Mouse (Mus musculus): ENCODE results near the gene Aanat.
A peak's percentile ranks its signal among the peaks of the same experiment; 100 is the strongest.

Aanat gene

GRCm38 (mm10) chr11:116586310-116586709, at the start of gene Aanat:
TSS of gene Aanat (plus strand) at chr11:116586432.
- no peak for DNase-seq

GRCm38 (mm10) chr11:116536685-116537084, 49.5 kb upstream of the Aanat start:
- no peak for DNase-seq

DNA sequence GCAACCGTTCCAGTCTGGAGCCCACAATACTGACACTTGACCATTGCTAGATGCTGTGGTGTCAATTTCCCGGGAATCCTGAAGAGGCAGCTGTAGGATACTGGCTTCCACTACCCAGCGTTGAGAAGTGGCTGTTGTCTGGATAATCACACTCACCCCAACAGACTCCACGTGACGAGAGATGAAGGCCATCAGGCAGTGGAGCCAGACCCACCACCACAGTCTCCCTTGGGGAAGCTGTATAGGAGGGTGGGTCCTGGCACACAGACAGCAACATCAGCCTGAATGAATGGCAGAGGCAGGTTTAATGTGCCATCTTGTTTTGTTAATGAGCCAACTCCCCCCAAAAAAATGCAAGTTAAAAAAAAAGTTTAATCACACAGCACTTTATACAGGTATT, 48.8 kb upstream of the Aanat start:
- DNase-seq, result no peak

- DNase-seq, result no peak
These were observed 48.0 kb upstream of the Aanat start for GRCm38 (mm10) chr11:116538142-116538735.

GRCm38 (mm10) chr11:116541183-116541582, 45.0 kb upstream of the Aanat start:
- no peak for DNase-seq

- peak; percentile 37 to 61 for DNase-seq
These were observed 43.1 kb upstream of the Aanat start for GRCm38 (mm10) chr11:116543110-116543509.

- DNase-seq, result no peak
These were observed 38.8 kb upstream of the Aanat start for GRCm38 (mm10) chr11:116547296-116548060.

- DNase-seq, result no peak
These were observed 37.5 kb upstream of the Aanat start for GRCm38 (mm10) chr11:116548780-116549179.

DNA sequence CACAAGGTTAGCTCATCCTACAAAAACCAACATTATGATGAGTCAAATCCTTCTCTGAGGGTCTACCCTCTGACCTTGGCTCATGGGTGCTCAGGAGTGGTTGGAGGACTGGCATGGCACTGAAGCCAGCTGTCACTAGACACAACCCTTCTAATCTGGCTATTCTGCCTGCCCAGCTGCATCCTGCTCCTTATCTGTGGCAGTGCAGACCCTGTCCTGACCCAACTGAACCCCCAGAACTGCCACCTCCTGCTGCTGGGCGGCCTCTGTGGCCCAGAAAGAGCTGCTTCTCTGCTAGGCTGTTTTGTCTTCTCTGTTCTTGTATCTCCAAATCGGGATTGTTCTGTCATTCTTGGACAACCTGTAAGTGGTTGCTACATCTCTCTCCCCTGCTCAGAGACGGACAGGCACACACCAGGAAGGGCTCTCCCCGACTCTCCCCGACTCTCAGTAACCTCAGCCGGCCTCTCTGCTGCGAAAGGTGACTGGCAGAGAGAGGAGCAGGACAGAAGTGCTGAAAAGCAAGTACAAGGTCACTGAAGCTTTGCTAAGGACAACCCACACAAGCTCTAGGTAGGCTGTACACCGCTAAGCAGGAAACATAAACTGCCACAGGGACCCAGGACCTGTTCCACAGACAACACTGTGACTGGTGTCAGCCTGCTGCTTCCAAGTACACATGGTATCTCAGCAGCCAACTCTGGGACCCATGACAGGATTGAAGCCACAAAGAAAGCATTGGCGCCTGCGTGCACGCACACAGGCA, 36.8 kb upstream of the Aanat start:
- DNase-seq, result no peak

GRCm38 (mm10) chr11:116550748-116551147, 35.5 kb upstream of the Aanat start:
- DNase-seq, result no peak

- no peak for DNase-seq
These were observed 34.0 kb upstream of the Aanat start for GRCm38 (mm10) chr11:116552194-116552593.

DNA sequence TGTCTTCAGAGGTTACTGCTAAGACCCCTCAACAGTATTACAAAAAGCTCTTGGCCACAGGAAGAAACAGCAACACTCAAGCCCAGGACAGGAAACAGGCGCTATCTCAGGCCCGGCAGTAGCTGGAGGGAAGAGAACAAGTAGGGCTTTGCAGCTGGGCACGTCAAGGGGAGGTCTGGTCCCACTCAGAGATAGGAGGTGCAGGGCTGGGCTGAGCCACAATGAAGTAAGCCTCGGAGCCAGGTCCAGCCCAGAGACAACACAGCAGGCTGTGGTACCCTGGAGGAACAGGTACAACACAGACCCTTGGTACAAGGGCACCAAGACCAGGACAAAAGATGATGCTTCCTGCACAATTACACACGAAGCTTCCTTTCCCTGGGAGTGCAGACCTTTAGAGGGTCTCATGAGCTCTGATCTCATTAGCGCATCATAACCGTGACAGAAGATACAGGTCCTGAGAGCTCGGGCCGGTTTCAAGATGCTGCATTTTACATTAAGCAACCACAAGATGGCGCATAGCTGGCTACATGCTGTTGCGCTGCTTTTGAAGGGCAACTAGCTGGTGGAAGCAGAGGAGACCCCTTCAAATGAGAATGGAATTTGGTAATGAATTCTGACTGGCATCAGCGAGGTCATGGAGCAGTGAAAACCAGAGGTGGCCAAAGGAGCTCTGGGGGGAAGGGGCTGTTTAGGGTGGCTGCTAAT, 31.9 kb upstream of the Aanat start:
- peak in 1 of 2 experiments; percentile 42 for DNase-seq

DNA sequence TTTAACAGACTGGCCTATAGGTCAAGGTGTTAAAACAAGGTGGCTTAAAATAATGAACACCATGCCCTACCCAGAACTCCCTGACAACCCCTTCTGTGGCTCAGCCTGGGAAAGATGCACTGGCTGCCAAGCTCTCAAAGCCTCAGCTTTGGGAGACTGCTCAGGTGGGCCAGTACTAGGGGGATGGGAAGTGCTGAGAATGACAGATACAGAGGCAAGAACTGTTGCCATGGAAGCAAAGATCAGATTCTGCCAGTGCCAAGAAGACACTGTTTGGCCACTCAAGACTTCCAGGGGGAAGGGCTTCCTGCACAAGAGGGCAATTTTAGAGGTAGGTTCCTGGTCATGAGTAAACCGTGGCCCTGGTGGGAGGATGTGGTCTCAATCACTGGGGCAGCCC, 30.7 kb upstream of the Aanat start:
- no peak for DNase-seq

GRCm38 (mm10) chr11:116556308-116556707, 29.9 kb upstream of the Aanat start:
- DNase-seq, result no peak

DNA sequence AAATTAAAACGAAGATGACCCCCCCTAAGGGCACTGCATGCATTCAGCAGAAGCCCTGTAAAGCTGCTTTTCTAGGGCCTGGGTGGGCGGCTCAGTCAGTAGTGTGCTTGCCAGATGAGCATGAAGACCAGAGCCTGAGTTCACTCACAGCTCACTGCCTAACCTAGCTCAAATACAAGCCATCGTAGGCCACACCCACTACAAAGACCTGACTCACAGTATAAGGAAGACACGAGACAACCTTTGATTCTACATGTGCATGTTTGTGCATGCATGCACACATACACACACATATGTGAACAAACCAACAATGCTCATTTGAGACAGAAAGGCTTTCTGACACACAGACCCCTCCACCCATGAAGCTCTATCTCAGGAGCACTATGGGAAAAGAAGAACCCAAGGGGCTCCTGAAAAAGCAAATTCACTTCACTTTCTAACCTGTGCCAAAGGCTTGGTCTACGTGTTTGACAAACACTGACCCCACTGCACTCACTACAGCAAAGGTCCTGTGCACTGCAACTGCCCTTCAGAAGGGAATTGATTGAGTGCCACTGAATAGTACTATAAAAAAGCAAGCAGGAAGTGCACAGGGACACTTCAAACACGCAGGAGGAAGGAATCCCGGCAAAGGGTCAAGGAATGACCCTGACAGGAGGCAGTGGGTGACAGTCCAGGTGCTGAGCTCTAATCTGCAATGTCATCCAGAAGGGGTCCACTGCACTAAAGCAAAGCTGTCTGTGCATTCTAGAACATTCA, 20.8 kb upstream of the Aanat start:
- DNase-seq, result no peak

DNA sequence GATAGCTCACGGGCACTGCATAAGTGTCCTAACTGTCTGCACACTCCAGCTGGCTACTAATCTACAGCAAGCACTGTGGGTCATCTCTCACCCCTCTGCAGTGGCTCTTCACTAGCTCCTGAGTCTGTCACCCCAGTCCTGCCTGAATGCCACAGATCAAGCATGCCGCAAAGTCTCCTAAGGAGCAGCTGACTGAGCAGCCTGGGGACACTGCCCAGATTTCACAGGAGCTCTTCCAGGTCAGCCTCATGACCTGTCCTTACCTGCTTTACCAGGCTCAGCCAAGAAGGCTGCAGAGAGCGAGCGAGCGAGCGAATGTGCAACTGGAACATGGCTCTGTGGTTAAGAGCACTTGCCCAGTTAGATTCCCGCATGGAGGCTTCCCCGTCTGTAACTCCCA, 18.7 kb upstream of the Aanat start:
- no peak for DNase-seq

- no peak for DNase-seq
These were observed 15.4 kb upstream of the Aanat start for GRCm38 (mm10) chr11:116570821-116571220.

DNA sequence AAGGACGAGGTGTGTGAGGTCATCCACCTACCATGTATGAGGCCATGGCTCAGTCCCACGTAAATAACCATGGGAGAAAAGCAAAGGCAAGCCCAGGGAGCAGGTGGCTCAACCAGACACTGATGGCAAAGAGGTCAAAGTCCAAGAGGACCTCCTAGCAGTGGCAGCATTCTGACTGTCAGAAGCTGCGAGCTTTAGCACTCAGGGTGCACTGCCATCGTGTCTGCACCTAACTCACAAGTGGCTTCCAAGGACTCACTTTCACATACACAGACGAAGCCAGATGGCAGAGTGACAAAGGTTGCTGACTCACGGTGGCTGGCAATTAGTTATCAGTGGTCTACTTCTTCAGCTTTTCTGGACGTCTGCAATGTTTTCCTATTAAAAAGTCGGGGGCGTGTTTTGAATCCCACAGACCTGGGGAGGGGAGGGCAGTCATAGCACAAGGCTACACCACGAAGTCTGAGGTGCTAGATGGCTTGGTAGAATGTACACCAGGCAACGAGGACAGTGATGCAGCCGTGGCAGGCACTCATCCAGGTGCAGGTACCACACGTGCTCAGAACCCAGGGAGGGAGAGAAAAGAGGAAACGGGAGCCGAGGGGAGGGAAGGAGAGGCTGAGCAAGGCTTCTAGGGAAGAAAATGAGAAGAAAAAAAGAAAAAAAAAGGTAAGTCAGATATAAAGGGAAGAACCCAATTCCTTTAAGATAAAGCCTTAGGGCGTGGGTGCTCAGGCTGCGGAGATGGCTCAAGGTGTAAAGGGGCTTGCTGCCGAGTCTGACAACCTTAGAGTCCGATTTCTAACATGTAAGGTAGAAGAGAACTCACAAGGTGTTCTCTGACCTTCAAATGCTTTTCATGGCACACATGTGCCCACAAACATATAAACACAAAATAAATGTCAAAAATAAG, 14.2 kb upstream of the Aanat start:
- no peak for DNase-seq

- DNase-seq, result no peak
These were observed 13.3 kb upstream of the Aanat start for GRCm38 (mm10) chr11:116572756-116573543.

DNA sequence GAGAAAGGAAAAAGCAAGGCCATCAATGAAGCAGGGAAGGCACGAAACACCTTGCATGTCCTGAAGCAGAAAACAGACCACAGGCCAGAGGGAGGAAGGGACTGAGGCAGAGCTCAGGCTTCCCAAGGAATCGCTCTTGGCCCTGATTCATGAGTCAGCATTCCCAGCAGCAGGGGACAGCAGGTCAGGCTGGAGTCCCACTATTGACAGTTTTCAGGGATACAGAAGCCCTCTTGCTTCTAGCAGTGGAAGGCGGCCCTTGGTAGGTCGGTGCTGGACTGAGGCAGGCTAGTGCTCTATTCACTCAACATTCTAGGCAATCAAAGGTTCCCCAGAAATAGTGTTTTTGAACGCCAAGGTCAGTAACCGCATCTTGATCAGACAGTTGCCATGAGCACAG, 11.7 kb upstream of the Aanat start:
- DNase-seq, result no peak

DNA sequence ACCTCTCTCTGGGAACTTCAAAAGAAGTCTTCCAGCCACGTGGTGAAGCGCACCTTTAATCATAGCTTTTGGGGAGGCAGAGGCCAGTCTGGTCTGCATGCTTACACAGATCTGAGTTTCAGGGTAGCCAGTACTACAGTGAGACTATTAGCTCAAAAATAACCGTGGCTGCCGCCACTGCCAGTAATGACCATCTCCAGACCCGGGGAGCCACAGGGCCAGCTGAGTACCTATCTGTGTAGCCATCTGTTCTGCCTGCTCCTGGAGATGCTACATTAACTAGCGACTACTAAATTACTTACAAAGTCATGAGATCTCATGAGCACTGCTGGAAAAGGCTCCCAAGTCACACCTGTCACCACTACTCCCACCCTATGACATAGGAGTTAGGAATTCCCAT, 11.2 kb upstream of the Aanat start:
- DNase-seq, result no peak
